Mouse (Mus musculus) urinary bladder, adult 18-20 months (tissue): ENCODE results near the gene Il1rap.

ENCODE experiments used
- DNase-seq, 2 experiments: peaks; one replicate each; pipeline ENCODE4 v3.0.0; 2022; ENCODE audit warnings: low spot score in 2 of 2, mixed read lengths in 2 of 2

Gene Il1rap

GRCm38 (mm10) chr16:26728139-26728538 lies 146.6 kb downstream of the Il1rap start:
- no peak for DNase-seq

GRCm38 (mm10) chr16:26730941-26731340 lies 149.4 kb downstream of the Il1rap start:
- no peak for DNase-seq

- no peak for DNase-seq
Observed at GRCm38 (mm10) chr16:26732566-26732965, 151.1 kb downstream of the Il1rap start.

GRCm38 (mm10) chr16:26755381-26756155 lies 174.1 kb downstream of the Il1rap start:
- DNase-seq = no peak

- DNase-seq = no peak
Observed at GRCm38 (mm10) chr16:26775976-26776375, 194.5 kb downstream of the Il1rap start.

- DNase-seq = no peak
Observed at GRCm38 (mm10) chr16:26777132-26777531, 195.6 kb downstream of the Il1rap start.
